Mouse (Mus musculus): ENCODE results near the gene Leo1.

GRCm38 (mm10) chr9:75435918-75436317 is 5.4 kb upstream of the Leo1 start:
- TF ChIP-seq ZNF384 (IDR thresholded peaks at IDR 0.05; ENCODE audit: low read depth, low read length), result no peak
- no peak for TF ChIP-seq MAFK (IDR thresholded peaks at IDR 0.05; ENCODE audit: insufficient read depth, low read depth, low read length)
